Mouse (Mus musculus) kidney, adult 8-10 months (tissue): ENCODE measurements around the gene Zfp771.

Experiments used
- DNase-seq, 2 experiments: peaks; one replicate each; pipeline ENCODE4 v3.0.0; 2022

Gene Zfp771

DNA sequence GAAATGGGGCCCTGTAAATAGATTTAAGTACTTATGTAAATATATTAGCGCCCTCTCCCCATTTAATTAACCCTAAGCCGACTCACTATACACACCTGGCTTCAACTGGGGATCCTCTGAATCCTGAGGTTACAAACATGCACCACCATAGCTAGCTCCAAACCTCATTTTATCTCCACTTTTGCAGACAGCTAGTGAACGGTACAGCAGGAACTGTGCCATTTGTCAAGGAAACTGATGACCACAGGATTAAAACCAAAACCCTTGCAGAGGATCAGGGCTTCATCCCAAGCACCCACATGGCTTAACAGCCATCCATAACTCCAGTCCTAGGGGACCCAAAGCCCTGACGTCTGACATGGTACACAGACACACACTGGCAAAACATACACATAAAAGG, 10.9 kb downstream of the Zfp771 start:
- no peak for DNase-seq

DNA sequence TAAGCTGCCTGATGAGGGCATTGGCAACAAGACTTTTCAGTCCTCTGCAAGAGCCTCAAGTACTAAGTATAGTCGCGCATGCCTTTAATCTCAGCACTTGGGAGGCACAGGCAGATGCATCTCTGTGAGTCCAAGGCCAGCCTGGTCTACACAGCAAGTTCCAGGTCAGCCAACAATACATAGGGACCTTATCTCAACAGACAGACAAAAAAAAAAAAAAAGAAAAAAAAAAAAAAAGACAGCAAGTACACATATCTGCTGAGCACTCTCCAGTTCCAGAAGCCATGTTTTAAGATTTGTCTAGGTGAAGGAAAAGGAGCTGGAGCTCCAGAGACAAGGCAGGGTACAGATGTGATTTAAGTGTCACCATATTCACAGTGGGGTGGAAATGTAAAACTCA, 11.9 kb downstream of the Zfp771 start:
- DNase-seq: no peak

GRCm38 (mm10) chr7:127256518-127256917, 12.4 kb downstream of the Zfp771 start:
- DNase-seq: no peak

- no peak for DNase-seq
Observed at GRCm38 (mm10) chr7:127259186-127259905, 15.3 kb downstream of the Zfp771 start.

- DNase-seq: peak; percentile 99
Observed at GRCm38 (mm10) chr7:127260309-127261111, 16.4 kb downstream of the Zfp771 start, which contains the start of gene Dctpp1. Gene Dctpp1, minus strand, starts transcription at chr7:127260709.

GRCm38 (mm10) chr7:127262218-127262961, 18.3 kb downstream of the Zfp771 start:
- no peak for DNase-seq

- no peak for DNase-seq
Observed at GRCm38 (mm10) chr7:127263526-127263925, 19.5 kb downstream of the Zfp771 start.

DNA sequence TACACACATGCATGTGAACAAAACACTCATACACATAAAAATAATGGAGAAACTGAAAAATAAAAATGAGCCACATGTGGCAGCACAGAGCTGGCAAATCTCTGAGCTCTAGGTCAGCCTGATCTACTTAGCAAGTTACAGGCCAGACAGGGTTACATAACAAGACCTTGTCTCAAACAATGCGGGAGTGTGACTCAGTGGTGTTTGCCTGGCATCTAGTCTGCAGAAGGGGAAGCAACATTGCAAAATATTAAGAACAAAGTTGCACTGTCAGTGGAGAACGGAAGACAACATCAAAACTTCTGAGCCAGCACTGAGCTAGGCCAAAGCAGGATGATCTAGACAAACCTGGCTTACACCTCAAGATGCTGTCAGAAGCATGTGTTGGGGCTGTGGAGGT, 26.2 kb downstream of the Zfp771 start:
- DNase-seq: no peak

- DNase-seq: no peak
Observed at GRCm38 (mm10) chr7:127270666-127271065, 26.6 kb downstream of the Zfp771 start.

DNA sequence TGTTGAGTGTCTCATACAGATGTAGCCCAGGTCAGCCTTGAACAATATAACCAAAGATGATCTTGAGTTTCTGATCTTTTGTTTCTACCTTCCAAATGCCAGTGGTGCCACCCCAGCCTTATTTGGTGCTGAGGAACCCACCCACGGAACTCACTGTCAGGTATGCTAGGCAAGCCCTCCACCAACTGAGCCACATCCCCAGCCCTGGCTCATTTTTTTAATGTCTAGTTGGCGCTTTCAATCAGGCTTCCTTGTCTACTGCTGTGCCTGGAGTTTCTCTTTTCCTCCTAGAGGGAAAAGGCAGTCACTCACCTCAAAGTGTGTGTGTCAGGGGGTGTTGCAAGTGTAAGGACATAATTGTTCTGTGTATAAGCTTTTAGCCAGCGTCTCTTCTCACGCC, 27.0 kb downstream of the Zfp771 start:
- no peak for DNase-seq

GRCm38 (mm10) chr7:127272566-127272965, 28.5 kb downstream of the Zfp771 start:
- no peak for DNase-seq

- no peak for DNase-seq
Observed at GRCm38 (mm10) chr7:127273118-127273923, 29.2 kb downstream of the Zfp771 start.

DNA sequence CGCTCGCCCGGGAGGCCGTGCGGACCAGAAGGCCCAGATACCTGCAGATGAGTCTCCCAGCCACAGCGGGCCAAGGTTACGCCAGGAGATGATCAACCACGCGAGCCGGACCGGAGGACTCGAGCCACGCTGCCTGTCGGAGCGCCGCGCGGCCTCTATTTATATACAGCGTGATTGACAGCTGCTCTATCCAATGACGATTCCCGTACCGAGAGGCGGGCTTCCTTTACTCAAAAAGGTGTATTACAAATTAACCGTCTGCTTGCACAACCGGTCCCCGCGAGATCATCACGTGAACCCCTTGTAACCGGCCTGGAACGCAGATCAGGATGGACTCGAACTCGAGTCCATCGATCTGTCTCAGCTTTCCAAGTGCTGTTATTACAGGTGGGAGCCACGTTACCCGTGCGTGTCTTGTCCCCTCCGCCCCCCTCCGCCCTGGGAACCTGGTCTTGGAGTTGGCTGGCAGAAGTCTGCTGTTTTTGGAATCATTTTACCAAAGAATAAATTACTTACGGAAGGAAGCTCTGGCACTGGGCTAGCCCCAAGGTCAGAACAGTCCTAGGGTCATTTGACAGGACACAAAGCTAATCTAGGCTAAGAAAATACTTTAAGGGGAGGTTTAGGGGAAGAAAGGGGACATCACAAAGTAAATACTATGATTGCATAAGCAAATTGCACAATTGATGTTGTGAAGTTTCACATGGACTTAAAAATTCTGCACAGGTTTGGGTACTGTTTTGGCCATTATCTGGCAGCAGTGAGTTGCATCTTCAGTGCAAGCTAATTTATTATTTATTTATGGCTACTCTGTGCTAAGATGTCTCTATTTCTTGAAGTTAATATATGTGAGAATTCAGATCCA, 30.1 kb downstream of the Zfp771 start, which contains the start of gene Sephs2:
Gene Sephs2, minus strand, starts transcription at position 131 of the 865 bp plus-strand sequence.
- peak; percentile 97 to 99 for DNase-seq

GRCm38 (mm10) chr7:127276519-127276961, 32.5 kb downstream of the Zfp771 start:
- DNase-seq: peak; percentile 78 to 86

- peak; percentile 68 to 78 for DNase-seq
Observed at GRCm38 (mm10) chr7:127278311-127278710, 34.2 kb downstream of the Zfp771 start.

DNA sequence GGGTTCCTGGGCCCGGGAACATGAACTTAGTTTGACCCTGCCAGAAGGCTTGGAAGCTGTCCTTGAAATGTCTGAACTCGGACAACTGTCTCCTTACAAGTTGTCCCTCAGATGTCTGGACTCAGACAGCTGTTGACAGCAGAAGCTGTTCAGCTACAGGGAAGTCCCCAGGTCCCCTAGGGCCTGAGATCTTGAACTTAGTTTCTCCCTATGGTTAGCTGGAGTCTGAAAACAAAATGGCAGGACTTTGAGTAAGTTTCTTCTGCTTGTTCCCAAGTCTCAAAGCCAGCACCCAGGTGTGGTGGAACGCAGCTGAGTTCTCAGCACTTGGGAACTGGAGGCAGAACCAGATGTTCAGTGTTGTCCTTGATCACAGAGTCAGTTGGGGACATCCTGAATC, 36.0 kb downstream of the Zfp771 start:
- DNase-seq: no peak

DNA sequence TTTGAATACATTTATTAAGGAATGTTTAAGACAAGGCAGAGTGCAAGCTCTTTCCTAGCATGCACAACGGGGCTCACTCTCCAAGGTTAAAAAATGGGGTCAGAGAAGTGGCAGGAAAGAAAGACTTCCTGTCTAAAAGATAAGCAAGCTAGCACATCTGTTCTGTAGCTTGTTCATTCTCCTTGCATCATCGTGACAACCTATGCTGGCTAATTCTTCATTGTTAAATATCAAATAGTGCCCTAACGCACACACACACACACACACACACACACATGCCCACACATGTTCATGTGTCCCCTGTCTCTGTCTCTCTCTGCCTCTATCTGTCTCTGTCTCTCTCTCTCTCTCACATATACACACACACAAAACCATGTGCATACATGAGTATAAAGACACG, 37.0 kb downstream of the Zfp771 start:
- DNase-seq: no peak

GRCm38 (mm10) chr7:127282190-127282589, 38.1 kb downstream of the Zfp771 start:
- DNase-seq: no peak

DNA sequence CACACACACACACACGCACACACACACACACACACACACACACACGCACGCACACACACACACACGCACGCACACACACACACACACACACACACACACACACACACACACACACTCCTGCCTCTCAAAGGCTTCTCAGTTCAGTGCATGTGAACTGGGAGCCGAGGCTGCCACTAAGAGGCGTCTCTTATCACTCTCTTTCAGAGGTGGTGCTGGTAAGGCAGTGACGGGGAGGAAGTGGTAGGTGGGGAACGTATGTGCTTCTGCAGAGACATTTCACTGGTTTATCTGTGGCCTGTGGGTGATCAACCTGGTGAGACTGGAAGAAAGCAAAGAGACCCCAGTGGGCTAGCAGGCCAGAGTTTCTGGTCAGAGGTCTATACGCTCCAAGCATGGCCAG, 41.1 kb downstream of the Zfp771 start:
- no peak for DNase-seq

DNA sequence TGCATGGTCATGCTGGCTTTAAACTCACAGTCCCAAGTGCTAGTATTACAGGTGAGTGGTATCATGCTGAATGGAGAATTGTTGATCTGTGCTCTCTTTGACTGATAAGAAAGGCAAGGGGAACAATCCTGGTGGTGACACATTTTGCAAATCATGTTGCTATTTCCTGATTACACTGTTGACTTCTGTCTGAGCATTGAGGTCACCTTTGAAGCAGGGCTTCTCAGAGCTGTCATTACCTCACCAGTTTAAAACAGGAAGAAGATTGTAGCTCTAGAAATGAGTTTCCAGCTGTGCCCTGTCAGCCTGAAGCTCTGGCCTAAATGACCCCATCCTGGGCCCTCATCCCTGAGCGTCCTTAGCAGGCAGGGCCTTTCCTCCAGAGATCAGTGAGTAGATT, 43.9 kb downstream of the Zfp771 start:
- no peak for DNase-seq

DNA sequence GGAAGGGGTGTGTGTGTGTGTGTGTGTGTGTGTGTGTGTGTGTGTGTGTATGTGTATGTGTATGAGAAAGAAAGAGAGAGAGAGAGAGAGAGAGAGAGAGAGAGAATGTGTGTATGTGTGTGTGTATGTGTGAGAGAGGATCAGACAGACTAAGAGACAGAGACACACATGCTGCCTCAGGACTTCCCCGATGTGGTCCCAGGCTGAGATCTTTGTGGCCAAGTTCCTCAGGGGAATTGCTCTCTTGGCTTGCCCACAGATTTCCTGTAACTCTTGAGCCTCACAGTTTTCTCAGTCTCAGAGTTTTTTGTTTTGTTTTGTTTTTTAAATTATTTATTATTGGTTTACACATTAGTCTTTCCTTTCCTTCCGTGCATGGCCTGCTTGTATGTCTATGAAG, 45.2 kb downstream of the Zfp771 start:
- no peak for DNase-seq
